Mouse (Mus musculus) testis, adult 2 months (tissue): Measurements from ENCODE around the gene Rtl5.

Experiments used
- CTCF ChIP-seq: fragments of 200-500 bp; IDR thresholded peaks from 2 replicates; pipeline ENCODE4 v1.5.1; 2012; ENCODE audit warnings: low read depth, mild to moderate bottlenecking, inconsistent platforms, low read length, moderate library complexity; ENCODE audit not compliant: control insufficient read depth, insufficient read depth, insufficient replicate concordance
- POLR2A ChIP-seq: fragments of 200-500 bp; IDR thresholded peaks from 2 replicates; pipeline ENCODE4 v1.6.1; 2012; ENCODE audit warnings: low read depth, mild to moderate bottlenecking, inconsistent platforms, low read length, moderate library complexity; ENCODE audit not compliant: control insufficient read depth

DNA sequence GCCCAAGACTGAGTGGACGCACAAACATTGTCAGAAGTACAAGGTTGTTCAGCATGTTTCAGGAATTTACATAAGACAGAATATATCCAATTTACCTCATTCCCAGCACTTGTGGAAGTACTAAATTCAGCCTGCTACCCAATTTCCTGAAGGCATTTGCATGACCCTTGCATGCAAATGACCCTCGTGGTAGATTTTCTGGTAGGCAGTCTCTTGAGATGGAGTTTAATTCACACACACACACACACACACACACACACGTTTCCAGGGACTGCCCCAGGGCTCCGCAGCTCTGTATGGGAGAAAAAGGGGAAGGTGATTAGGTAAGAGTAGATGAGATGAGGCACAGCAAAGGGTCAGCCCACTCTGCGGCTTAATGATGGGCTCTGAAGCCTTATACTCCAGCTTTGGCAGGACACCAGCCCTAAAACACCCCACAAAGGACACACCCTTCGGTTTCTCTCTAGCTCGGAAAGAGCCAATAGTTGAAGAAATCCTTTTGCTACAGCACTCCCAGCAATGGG lies 23.3 kb upstream of the Rtl5 start:
- TF ChIP-seq CTCF (no peak), POLR2A (no peak)
